Mouse (Mus musculus): ENCODE data around the gene Stab1.

Gene Stab1

GRCm38 (mm10) chr14:31168425-31168824 lies at the start of gene Stab1:
Gene Stab1 (minus strand): TSS chr14:31168641.
- no peak for DNase-seq (ENCODE audit: low spot score)

GRCm38 (mm10) chr14:31217666-31218065 lies 49.2 kb upstream of the Stab1 start, which contains the start of gene Sema3g:
Gene Sema3g (plus strand): TSS chr14:31217860.
- DNase-seq (ENCODE audit: low spot score): peak; percentile 32

GRCm38 (mm10) chr14:31216846-31217245 lies 48.4 kb upstream of the Stab1 start, which contains the start of gene Nisch:
Gene Nisch (minus strand): TSS chr14:31216946.
- DNase-seq (ENCODE audit: low spot score): no peak

GRCm38 (mm10) chr14:31215157-31216002 lies 46.9 kb upstream of the Stab1 start:
- DNase-seq (ENCODE audit: low spot score): peak; percentile 59

GRCm38 (mm10) chr14:31214684-31215083 lies 46.2 kb upstream of the Stab1 start:
- DNase-seq (ENCODE audit: low spot score): no peak

- DNase-seq (ENCODE audit: low spot score): no peak
Observed at GRCm38 (mm10) chr14:31213868-31214267, 45.4 kb upstream of the Stab1 start.

GRCm38 (mm10) chr14:31212499-31212898 lies 44.1 kb upstream of the Stab1 start:
- no peak for DNase-seq (ENCODE audit: low spot score)

GRCm38 (mm10) chr14:31211854-31212253 lies 43.4 kb upstream of the Stab1 start:
- no peak for DNase-seq (ENCODE audit: low spot score)

- no peak for DNase-seq (ENCODE audit: low spot score)
Observed at GRCm38 (mm10) chr14:31209133-31209557, 40.7 kb upstream of the Stab1 start.

- no peak for DNase-seq (ENCODE audit: low spot score)
Observed at GRCm38 (mm10) chr14:31208084-31208483, 39.6 kb upstream of the Stab1 start, which contains the start of gene Tnnc1. Gene Tnnc1 (plus strand): TSS chr14:31208312.

- DNase-seq (ENCODE audit: low spot score): peak; percentile 55
Observed at GRCm38 (mm10) chr14:31207070-31207830, 38.8 kb upstream of the Stab1 start.

- peak; percentile 91 for DNase-seq (ENCODE audit: low spot score)
Observed at GRCm38 (mm10) chr14:31206472-31206981, 38.1 kb upstream of the Stab1 start.

- peak; percentile 26 for DNase-seq (ENCODE audit: low spot score)
Observed at GRCm38 (mm10) chr14:31205562-31206467, 37.4 kb upstream of the Stab1 start.

GRCm38 (mm10) chr14:31205244-31205561 lies 36.8 kb upstream of the Stab1 start:
- DNase-seq (ENCODE audit: low spot score): no peak

GRCm38 (mm10) chr14:31204844-31205243 lies 36.4 kb upstream of the Stab1 start:
- peak; percentile 17 for DNase-seq (ENCODE audit: low spot score)

GRCm38 (mm10) chr14:31200038-31200437 lies 31.6 kb upstream of the Stab1 start:
- DNase-seq (ENCODE audit: low spot score): no peak

GRCm38 (mm10) chr14:31199599-31199998 lies 31.2 kb upstream of the Stab1 start:
- DNase-seq (ENCODE audit: low spot score): no peak

GRCm38 (mm10) chr14:31197547-31198516 lies 29.4 kb upstream of the Stab1 start:
- no peak for DNase-seq (ENCODE audit: low spot score)

- peak; percentile 34 for DNase-seq (ENCODE audit: low spot score)
Observed at GRCm38 (mm10) chr14:31195968-31196367, 27.5 kb upstream of the Stab1 start.

- DNase-seq (ENCODE audit: low spot score): no peak
Observed at GRCm38 (mm10) chr14:31195521-31195920, 27.1 kb upstream of the Stab1 start.
